Mouse (Mus musculus) adrenal gland, adult 10 weeks (tissue): ENCODE results near the gene Gm9918. TPM values are rescaled to one million over a fixed set of nuclear protein-coding genes. Genes with fewer than 3 reads are reported as not detected.

Experiments
- polyA plus RNA-seq: library from polyadenylated mRNA; stranded (reverse); fragments of 350-450 nt; fragmentation: Illumina TruSeq; extraction: RNeasy Lipid Tissue Mini Kit (QIAGEN cat#74804); gene quantifications from one replicate; pipeline ENCODE4 v1.2.3, GENCODE M21; 2014; ENCODE audit warnings: low read depth, low replicate concordance

Gm9918 gene
- polyA plus RNA-seq = 0.35 TPM

DNA sequence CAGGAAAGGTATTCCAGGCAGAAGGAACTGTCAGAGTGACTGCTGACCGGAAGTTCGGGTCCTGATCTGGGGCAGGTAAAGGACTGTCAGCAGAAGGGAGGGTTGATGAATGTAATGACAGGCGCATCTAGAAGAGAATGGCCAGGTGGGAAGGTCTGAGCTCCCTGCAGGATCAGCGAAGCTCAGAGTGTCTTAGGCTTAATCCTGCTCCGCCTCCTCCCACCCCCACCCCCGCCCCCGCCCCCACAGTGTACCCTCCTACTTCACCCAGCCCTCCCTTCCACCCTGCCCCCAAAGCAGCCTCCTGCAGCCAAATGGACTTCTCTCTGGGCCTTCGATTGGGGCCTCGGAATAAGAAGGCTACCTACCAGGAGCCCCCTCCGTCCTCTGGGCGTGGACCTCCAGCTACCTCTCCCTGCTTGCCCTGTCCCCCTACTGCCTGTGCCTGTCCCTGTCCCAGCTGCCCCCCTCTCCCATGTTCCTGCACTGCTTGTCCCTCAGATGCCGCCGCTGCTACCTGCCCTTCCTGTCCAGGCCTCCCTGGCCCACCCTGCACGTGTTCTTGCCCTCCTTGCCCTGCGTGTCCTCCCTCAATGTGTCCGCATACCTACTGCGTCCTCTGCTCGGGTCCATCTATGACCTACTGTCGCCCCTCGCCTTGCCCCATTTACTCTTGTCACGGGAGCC, at the start of gene Gm9918:
TSS of gene Gm9918 (plus strand) at position 290 of the 687 bp plus-strand sequence.

GRCm38 (mm10) chr15:102231748-102232147, 38.6 kb upstream of the Gm9918 start, which contains the start of gene Itgb7:
Gene Itgb7 (minus strand): TSS chr15:102231944.

DNA sequence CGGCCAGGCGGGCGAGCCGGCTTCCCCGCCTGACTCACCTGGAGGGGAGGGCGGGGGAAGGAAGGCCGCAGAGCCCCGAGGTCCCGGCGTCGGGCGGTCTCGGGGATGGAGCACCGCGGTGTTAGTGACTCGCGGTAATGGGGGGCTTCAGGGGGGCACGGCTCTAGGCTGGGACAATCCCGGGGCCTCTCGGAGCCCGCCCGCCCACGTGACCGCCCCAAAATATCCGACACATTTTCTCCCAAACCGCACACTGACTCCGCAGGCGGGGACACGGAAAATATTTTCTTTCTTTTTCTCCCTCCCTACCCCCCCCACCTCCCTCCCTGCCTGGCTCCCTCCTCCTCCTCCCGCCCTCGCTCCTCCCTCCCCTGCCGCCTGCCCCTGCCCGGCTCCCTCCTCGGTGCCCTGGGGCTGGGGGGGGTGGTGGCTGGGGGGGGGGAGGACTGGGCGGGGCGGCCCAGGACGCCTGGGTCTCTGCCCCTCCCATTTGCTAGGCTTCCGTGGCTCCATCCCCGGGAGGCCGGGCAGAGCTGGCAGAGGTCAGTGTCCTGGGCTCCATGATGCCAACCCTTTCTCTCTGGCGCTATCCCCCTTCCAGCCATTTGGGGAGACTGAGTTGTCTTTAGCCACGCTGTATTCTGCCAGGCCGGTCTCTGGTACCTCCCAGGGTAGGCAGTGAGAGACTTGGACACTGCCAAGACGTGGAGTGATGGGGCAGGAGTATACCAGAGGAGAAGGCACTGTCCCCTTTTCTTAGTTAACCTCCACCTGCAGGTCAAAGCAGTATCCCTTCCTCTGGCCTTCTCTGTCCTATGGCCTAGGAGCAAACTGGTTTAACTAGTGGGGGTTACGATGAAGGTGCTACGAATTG, 12.9 kb upstream of the Gm9918 start, which contains the start of gene Rarg:
TSS of gene Rarg (minus strand) at position 316 of the 874 bp plus-strand sequence.

GRCm38 (mm10) chr15:102279092-102279782, 8.9 kb downstream of the Gm9918 start, which contains the start of gene Mfsd5:
Gene Mfsd5 (plus strand): TSS chr15:102279454.

DNA sequence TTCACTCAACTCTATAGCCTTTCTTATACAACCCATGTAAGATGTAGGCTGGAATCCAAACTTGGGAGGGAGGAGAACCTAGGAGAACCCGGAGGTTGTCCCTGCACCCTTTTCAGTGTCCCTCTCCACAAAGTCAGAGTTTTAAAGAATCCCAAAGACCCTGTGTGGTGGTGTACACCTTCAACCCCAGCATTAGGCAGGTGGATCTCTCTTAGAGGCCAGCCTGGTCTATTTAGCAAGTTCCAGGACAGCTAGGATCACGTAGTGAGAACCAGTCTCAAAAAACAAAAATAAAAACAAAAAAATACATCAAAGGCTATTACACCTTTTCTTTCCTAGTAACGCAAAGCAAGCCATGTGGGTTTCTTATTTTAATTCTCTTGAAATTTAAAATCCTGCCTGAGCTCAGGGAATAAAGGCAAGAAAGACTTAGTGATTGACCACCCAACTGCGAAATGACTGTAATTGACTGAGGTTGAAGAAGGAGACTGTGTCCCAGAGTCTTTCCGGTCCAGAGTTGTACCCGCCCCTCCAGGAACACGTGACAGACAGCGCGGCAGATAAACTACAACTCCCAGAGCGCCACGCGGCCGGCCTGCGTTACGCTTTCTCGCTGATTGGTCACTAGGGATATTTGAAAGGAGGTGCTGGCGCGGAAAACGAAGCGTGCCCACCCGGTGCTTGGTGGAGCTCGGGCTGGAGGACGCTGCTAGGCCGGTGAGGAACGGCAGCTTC, 25.4 kb downstream of the Gm9918 start, which contains the start of gene Espl1:
TSS of gene Espl1 (plus strand) at position 634 of the 735 bp plus-strand sequence.

Other genes starting within 250 kb of the Gm9918 start
- gene Krt18, start 242.4 kb upstream of the Gm9918 start, polyA plus RNA-seq = not detected
- gene Eif4b, start 196.8 kb upstream of the Gm9918 start, polyA plus RNA-seq = 196 TPM
- gene Tns2, start 170.2 kb upstream of the Gm9918 start, polyA plus RNA-seq = 31.5 TPM
- gene Spryd3, start 134.3 kb upstream of the Gm9918 start, polyA plus RNA-seq = 1.4 TPM
- not detected for gene Igfbp6, start 126.2 kb upstream of the Gm9918 start, polyA plus RNA-seq
- not detected for gene Soat2, start 120.0 kb upstream of the Gm9918 start, polyA plus RNA-seq
- gene Zfp740, start 67.3 kb upstream of the Gm9918 start, polyA plus RNA-seq = 34.7 TPM
- gene Csad, start 65.8 kb upstream of the Gm9918 start, polyA plus RNA-seq = 32.6 TPM
- not detected for gene Itgb7, start 38.6 kb upstream of the Gm9918 start, polyA plus RNA-seq
- 9.1 TPM for gene Rarg, start 13.0 kb upstream of the Gm9918 start, polyA plus RNA-seq
- 1.9 TPM for gene Mfsd5, start 8.9 kb downstream of the Gm9918 start, polyA plus RNA-seq
- not detected for gene Espl1, start 25.7 kb downstream of the Gm9918 start, polyA plus RNA-seq
- gene Pfdn5, start 55.6 kb downstream of the Gm9918 start, polyA plus RNA-seq = 69.6 TPM
- gene Myg1, start 61.1 kb downstream of the Gm9918 start, polyA plus RNA-seq = 8.9 TPM
- 2.6 TPM for gene Aaas, start 80.2 kb downstream of the Gm9918 start, polyA plus RNA-seq
- not detected for gene Sp7, start 96.6 kb downstream of the Gm9918 start, polyA plus RNA-seq
- 91.2 TPM for gene Sp1, start 135.6 kb downstream of the Gm9918 start, polyA plus RNA-seq
- gene Amhr2, start 174.8 kb downstream of the Gm9918 start, polyA plus RNA-seq = not detected
- 111 TPM for gene Prr13, start 188.5 kb downstream of the Gm9918 start, polyA plus RNA-seq
- 672 TPM for gene Pcbp2, start 200.0 kb downstream of the Gm9918 start, polyA plus RNA-seq
- gene Gm10337, start 233.2 kb downstream of the Gm9918 start, polyA plus RNA-seq = not detected
- 3.4 TPM for gene Map3k12, start 246.5 kb downstream of the Gm9918 start, polyA plus RNA-seq
- gene Tarbp2, start 247.6 kb downstream of the Gm9918 start, polyA plus RNA-seq = 0.70 TPM